Mouse (Mus musculus): ENCODE measurements around the gene Plxnd1.

The Plxnd1 gene

GRCm38 (mm10) chr6:115957681-115958080, 37.1 kb downstream of the Plxnd1 start:
- no peak for DNase-seq (ENCODE audit: low spot score in 2 of 2)

DNA sequence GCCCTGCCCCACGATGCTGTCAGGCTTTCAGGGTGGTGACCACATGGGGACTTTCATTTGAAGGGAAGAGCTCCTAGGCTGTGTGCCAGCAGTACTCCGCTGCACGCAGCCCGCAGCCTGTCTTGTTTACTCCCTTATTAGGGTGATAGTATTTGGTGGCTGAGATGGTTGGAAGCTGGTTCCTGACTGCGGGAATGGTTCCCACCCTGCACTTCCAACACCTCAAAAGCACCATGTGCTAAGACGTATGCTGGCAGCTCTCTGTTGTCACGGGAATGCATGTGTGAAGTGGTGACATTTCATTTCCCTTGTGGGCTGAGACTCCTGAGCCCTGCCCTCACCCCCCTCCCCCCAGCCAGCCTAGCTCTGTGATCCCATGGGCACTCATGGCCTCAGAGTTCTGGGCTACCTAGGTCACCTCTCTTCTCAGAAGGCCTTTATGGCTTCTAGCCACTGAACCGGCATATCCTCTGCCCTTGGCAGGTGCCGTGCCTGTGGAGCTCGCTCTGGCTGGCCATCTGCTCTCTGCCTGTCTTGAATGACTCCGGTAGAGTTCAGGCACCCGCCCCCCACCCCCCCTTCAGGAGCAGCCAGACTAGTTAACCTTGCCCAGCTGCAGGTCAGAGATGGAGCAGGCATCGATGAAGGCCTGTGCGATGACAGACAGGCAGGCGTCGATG, 37.7 kb downstream of the Plxnd1 start:
- no peak for DNase-seq (ENCODE audit: low spot score in 2 of 2)

- DNase-seq (ENCODE audit: low spot score in 2 of 2), result no peak
Observed at GRCm38 (mm10) chr6:115956418-115956921, 38.3 kb downstream of the Plxnd1 start.

DNA sequence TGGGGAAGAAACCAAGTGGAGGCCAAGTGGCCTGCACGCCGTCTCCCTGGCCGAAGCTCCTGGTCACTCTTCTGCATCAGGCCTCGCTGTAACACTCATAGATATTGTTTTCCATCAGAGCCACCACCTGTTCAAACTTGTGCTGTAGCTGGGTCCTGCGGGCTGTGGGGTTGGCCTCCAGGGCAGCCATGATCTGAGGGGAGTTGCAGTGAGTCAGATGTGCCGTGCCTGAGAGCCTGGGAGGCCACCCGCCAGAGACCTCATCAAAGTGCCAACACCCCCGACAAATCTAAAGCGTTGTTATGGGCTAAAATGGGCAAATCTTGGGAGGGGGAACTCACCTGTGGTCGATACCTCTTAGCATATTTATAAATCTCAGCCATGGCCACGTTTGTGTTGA, 39.1 kb downstream of the Plxnd1 start:
- no peak for DNase-seq (ENCODE audit: low spot score in 2 of 2)

DNA sequence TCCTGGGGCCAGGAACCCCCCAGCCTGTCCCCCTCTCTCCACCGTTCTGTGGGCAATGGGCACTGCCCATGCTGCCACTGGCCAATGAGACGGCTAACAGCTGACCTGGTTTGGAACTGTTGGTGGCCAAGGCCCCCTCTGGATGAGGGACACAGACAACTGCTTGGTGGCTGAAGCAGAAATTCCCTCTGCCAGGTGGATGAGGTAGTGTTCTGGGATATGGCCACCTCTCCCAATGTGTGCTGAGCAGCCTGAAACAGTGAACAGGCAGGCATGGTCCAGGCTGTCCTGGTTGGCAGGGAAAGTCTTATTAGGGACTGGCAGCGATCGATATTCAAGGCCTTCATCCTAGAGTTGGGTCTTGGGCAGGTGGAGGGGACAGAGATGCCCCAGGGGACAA, 39.6 kb downstream of the Plxnd1 start:
- no peak for DNase-seq (ENCODE audit: low spot score in 2 of 2)

DNA sequence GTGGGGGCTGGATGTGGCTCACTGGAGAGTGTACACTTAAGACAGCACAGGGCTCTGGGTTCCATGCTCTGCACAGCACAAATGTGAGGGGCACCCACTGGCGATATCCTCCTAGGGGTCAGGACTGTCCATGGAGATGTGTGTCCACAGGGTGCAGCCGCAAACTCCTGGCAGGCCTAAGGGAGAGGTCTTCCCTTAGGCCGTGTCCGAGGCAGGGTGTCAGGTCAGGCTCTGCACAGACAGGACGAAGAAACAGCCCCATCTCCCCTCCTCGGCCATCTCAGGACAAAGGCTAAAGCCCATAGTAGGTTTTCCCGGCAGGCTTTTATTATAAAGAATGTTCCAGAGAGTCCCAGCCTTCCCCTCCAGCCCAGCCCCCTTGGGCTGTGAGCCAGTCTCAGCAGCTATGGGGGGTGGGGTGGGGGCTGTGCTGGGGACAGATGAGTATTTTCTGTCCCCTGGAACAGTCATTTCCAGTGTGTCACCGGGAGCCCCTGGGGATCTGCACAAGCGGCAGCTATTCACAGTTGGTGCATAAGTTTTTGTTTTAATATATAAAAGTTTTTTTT, 40.2 kb downstream of the Plxnd1 start:
- DNase-seq (ENCODE audit: low spot score in 2 of 2), result no peak

DNA sequence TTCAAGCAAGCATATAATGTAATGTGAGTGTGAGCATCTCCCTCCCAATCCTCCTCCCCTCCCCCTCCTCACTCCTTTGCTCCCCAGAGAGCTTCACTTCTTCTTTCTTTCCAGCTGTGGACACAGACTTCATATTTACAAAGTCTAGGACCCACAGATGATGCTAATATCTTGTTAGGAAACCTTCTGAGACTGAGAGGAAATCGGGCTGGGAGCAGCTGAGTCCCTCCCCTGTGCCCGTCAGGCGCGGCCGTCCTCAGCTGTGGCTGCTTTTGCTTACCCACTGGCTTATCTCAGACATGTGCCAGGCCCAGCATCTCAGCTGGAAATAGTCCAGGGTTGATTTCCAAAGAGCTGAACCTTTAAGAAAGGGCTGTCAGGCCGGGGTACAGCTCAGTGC, 48.4 kb downstream of the Plxnd1 start:
- DNase-seq (ENCODE audit: low spot score in 2 of 2), result no peak

DNA sequence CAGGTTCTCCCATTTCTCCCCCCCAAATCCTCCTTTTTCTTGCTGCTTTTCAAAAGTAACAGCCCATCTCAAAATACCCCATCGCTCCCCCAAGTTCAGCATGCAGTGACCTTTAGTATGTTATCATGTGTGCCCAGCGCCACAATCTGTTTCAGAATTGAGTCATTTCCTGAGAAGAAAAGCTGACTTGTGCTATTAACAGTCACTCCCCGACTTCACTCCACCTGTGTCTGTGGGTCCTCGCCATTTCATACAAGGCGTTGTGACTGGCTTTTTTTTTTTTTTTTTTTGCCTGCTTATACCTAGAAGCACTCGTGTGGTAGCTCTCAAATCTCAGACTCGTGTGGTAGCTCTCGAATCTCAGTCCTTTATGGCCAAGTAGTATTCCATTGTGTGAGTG, 49.2 kb downstream of the Plxnd1 start:
- no peak for DNase-seq (ENCODE audit: low spot score in 2 of 2)

- no peak for DNase-seq (ENCODE audit: low spot score in 2 of 2)
Observed at GRCm38 (mm10) chr6:115944638-115945037, 50.2 kb downstream of the Plxnd1 start, which contains the start of gene H1foo. H1foo (plus strand) TSS chr6:115944938.

- no peak for DNase-seq (ENCODE audit: low spot score in 2 of 2)
Observed at GRCm38 (mm10) chr6:115943498-115944427, 51.0 kb downstream of the Plxnd1 start.

DNA sequence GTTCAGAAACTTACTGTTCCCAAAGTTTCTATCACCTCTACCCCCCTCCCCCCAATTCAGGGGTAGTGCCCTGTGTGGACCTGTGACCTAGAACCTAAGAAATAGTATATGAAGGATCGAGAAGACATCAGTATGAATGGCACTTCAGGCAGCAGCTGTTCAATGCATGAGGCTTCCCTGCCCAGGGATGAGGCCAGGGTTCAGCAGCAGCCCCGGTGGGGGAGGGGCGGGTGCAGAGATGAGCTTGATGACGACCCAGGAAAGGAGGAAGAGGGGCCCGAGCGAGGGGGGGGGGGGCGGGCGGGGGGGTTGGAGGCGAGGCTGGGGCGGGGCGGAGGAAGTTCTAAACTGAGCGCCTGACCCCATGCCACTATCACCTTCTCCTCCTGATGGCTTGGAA, 53.7 kb downstream of the Plxnd1 start:
- DNase-seq (ENCODE audit: low spot score in 2 of 2), result no peak

DNA sequence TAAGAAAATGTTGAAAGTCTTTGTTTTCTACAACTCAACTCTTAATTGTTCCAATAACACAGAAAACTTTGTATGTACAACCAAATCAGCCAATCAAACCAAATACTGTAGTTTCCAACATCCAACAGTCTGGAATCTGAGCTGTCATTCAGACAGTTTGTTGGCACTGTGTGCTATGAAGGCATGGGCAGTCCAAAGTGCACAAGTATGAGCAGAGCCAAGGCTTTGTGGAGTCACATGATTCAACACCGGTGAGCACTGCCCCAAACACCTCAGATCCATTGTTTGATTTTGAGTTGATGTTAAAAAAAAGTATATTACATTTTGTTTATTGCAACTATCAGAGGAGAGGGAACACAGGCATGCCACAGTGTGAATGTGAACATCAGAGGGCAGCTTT, 54.2 kb downstream of the Plxnd1 start:
- DNase-seq (ENCODE audit: low spot score in 2 of 2), result no peak

DNA sequence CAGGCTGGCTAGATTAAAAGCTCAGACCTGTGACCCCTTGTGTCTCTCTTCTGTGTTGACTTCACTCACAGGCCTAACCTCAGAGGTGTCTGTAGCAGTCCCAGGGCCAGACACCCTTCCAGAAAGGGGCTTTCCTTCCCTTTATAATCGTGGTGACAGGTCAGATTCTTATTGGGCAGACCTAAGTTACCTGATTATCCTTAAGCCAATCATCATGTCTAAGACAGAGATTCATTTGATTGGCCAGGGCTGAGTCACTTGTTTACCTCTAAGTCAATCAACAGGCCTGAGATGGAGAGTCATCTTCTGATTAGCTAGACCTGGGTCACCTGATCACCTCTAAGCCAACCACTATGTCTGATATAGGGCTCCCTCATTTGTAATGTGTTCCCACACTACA, 56.0 kb downstream of the Plxnd1 start:
- no peak for DNase-seq (ENCODE audit: low spot score in 2 of 2)

- no peak for DNase-seq (ENCODE audit: low spot score in 2 of 2)
Observed at GRCm38 (mm10) chr6:115938011-115938410, 56.8 kb downstream of the Plxnd1 start.

DNA sequence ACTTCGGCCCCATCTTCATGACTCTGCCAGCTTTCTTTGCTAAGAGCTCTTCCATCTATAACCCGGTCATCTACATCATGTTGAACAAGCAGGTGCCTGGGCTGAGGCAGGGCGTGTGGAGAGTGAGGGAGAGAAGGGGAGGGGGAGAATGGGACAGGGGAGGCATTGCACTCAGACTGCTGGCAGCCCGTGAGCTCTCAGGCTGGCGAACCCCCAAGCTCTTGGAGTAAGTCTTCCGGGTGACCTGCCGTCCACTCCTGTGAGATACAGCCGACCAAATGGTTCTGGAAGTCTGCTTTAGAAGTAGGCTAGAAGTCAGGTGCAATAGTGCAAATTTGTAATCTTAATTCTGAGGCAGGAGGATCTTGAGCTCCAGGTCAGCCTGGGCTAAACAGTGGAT, 59.3 kb downstream of the Plxnd1 start:
- DNase-seq (ENCODE audit: low spot score in 2 of 2), result no peak

GRCm38 (mm10) chr6:115932391-115932790, 62.4 kb downstream of the Plxnd1 start:
- no peak for DNase-seq (ENCODE audit: low spot score in 2 of 2)

- DNase-seq (ENCODE audit: low spot score in 2 of 2), result no peak
Observed at GRCm38 (mm10) chr6:115931639-115932038, 63.2 kb downstream of the Plxnd1 start, which contains the start of gene Rho. Rho (plus strand) TSS chr6:115931748.

GRCm38 (mm10) chr6:115930018-115930417, 64.8 kb downstream of the Plxnd1 start:
- DNase-seq (ENCODE audit: low spot score in 2 of 2), result no peak

- no peak for DNase-seq (ENCODE audit: low spot score in 2 of 2)
Observed at GRCm38 (mm10) chr6:115927292-115928242, 67.2 kb downstream of the Plxnd1 start.

- DNase-seq (ENCODE audit: low spot score in 2 of 2), result no peak
Observed at GRCm38 (mm10) chr6:115926416-115926815, 68.4 kb downstream of the Plxnd1 start.

DNA sequence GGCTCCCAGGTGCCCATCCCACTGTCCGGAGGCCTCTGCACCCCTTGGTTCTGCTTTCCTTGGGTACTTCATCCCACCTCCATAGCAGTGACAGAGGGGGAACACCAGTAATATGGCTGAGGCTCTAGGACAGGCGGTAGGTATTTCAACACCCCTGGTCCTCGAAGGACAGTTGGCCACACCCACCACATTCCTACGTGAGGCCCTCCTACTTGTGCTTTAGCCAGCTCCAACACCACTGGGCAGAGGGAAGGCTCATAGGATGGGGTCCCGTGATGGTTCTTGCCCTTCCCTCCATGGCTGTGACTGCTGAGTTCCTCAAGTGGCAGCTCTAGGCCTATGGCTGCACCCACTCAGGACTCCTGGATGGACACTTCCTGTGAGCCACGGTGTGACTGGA, 70.0 kb downstream of the Plxnd1 start:
- no peak for DNase-seq (ENCODE audit: low spot score in 2 of 2)

Data from spleen, postnatal 36 days (tissue).